Mouse (Mus musculus): Measurements from ENCODE around the gene Mphosph9. TPM values are rescaled to one million over a fixed set of nuclear protein-coding genes. Genes with fewer than 3 reads are reported as not detected.

The Mphosph9 gene
- total and polyA plus RNA-seq, 3 experiments, result 5.6 to 9.8 (median 8.0) TPM

GRCm38 (mm10) chr5:124240841-124241685, 86.7 kb downstream of the Mphosph9 start:
- Histone ChIP-seq H3K9ac (ENCODE audit: insufficient read depth, low read depth) (no peak overlapping the region), H3K79me2 (replicated peaks; ENCODE audit: control insufficient read depth, extremely low read depth, insufficient read depth, poor library complexity, severe bottlenecking) (no peaks in the 10 kb centered on the region), H3K36me3 (replicated peaks in 1 of 2; ENCODE audit: control insufficient read depth in 1 of 2, insufficient read depth in 1 of 2, low read length in 1 of 2) (peaks cover 2 to 59% of the 10 kb centered on the region in 2 experiments), H3K27ac (ENCODE audit: insufficient read depth, low read depth) (no peak overlapping the region), H3K9me3 (replicated peaks; ENCODE audit: low read length) (no peaks in the 10 kb centered on the region), H3K4me3 (replicated peaks in 1 of 3; ENCODE audit: low read depth in 2 of 3, low read length in 2 of 3, poor library complexity in 1 of 3) (no peak overlapping the region), H3K4me2 (ENCODE audit: insufficient read depth, low read depth, poor library complexity, severe bottlenecking) (no peak overlapping the region), H3K4me1 (ENCODE audit: control insufficient read depth in 1 of 2, insufficient read depth in 2 of 2) (peaks cover 7 to 18% of the 10 kb centered on the region in 2 experiments; a peak in 2 of 4 replicates), H3K27me3 (replicated peaks) (no peaks in the 10 kb centered on the region)
- in situ Hi-C loops (cut with MboI; ENCODE audit: low pct_ligation_motif_present, low pct_unique_long_range_greater_than_20kb, low sequenced_read_pairs), result no loop called here
- TF ChIP-seq PAX5 (IDR thresholded peaks at IDR 0.05; ENCODE audit: low read length) (no peak), CHD1 (IDR thresholded peaks at IDR 0.05; ENCODE audit: low read depth, low read length) (no peak), GABPA (IDR thresholded peaks at IDR 0.05; ENCODE audit: insufficient replicate concordance, low read depth, low read length) (no peak), POLR2A (IDR thresholded peaks at IDR 0.05; ENCODE audit: low read depth, low read length) (no peak), UBTF (IDR thresholded peaks at IDR 0.05; ENCODE audit: low read depth, low read length) (no peak), CHD2 (IDR thresholded peaks at IDR 0.05; ENCODE audit: low read length) (no peak), USF2 (conservative IDR thresholded peaks at IDR 0.05; ENCODE audit: low read depth, low read length) (no peak), MYC (IDR thresholded peaks at IDR 0.05; ENCODE audit: low read depth, low read length) (no peak), ZKSCAN1 (IDR thresholded peaks at IDR 0.05; ENCODE audit: borderline replicate concordance, low read depth, low read length) (no peak), USF1 (IDR thresholded peaks at IDR 0.05; ENCODE audit: low read depth, low read length) (no peak), IRF4 (IDR thresholded peaks at IDR 0.05; ENCODE audit: low read depth, low read length) (no peak), TCF12 (IDR thresholded peaks at IDR 0.05; ENCODE audit: low read depth, low read length) (no peak), ZC3H11A (IDR thresholded peaks at IDR 0.05; ENCODE audit: low read depth, low read length) (no peak), MXI1 (IDR thresholded peaks at IDR 0.05; ENCODE audit: low read depth, low read length) (no peak), TBP (conservative IDR thresholded peaks at IDR 0.05; ENCODE audit: low read depth, low read length) (no peak), ZMIZ1 (IDR thresholded peaks at IDR 0.05; ENCODE audit: low read depth, low read length) (no peak), ELF1 (IDR thresholded peaks at IDR 0.05; ENCODE audit: low read depth, low read length) (no peak), SIN3A (IDR thresholded peaks at IDR 0.05; ENCODE audit: low read length) (no peak)
- no peak for DNase-seq (ENCODE audit: extremely low read depth)
- dilution Hi-C loops (cut with MboI; ENCODE audit: extremely low pct_ligation_motif_present, extremely low pct_unique_long_range_greater_than_20kb, low sequenced_read_pairs), result no loop called here

- Histone ChIP-seq H3K27me3 (replicated peaks) (no peaks in the 10 kb centered on the region), H3K27ac (ENCODE audit: insufficient read depth, low read depth) (no peak overlapping the region), H3K9me3 (replicated peaks; ENCODE audit: low read length) (no peaks in the 10 kb centered on the region), H3K4me1 (ENCODE audit: control insufficient read depth in 1 of 2, insufficient read depth in 2 of 2) (peaks cover 5 to 15% of the 10 kb centered on the region in 2 experiments; a peak in 3 of 4 replicates), H3K4me2 (ENCODE audit: insufficient read depth, low read depth, poor library complexity, severe bottlenecking) (no peak overlapping the region), H3K4me3 (replicated peaks in 1 of 3; ENCODE audit: low read depth in 2 of 3, low read length in 2 of 3, poor library complexity in 1 of 3) (no peak overlapping the region), H3K9ac (ENCODE audit: insufficient read depth, low read depth) (no peak overlapping the region), H3K79me2 (replicated peaks; ENCODE audit: control insufficient read depth, extremely low read depth, insufficient read depth, poor library complexity, severe bottlenecking) (no peaks in the 10 kb centered on the region), H3K36me3 (replicated peaks in 1 of 2; ENCODE audit: control insufficient read depth in 1 of 2, insufficient read depth in 1 of 2, low read length in 1 of 2) (peaks cover 0 to 32% of the 10 kb centered on the region in 2 experiments)
- in situ Hi-C loops (cut with MboI; ENCODE audit: low pct_ligation_motif_present, low pct_unique_long_range_greater_than_20kb, low sequenced_read_pairs) (no loop called here), dilution Hi-C loops (cut with MboI; ENCODE audit: extremely low pct_ligation_motif_present, extremely low pct_unique_long_range_greater_than_20kb, low sequenced_read_pairs) (no loop called here)
- TF ChIP-seq TCF12 (IDR thresholded peaks at IDR 0.05; ENCODE audit: low read depth, low read length) (no peak), NRF1 (IDR thresholded peaks at IDR 0.05; ENCODE audit: low read depth, low read length) (no peak), SIN3A (IDR thresholded peaks at IDR 0.05; ENCODE audit: low read length) (no peak), PAX5 (IDR thresholded peaks at IDR 0.05; ENCODE audit: low read length) (no peak), KAT2A (IDR thresholded peaks at IDR 0.05; ENCODE audit: insufficient replicate concordance, low read length) (no peak), ZNF384 (IDR thresholded peaks at IDR 0.05; ENCODE audit: low read depth, low read length) (no peak), ELF1 (IDR thresholded peaks at IDR 0.05; ENCODE audit: low read depth, low read length) (no peak), CHD1 (IDR thresholded peaks at IDR 0.05; ENCODE audit: low read depth, low read length) (no peak), ZKSCAN1 (IDR thresholded peaks at IDR 0.05; ENCODE audit: borderline replicate concordance, low read depth, low read length) (no peak), UBTF (IDR thresholded peaks at IDR 0.05; ENCODE audit: low read depth, low read length) (no peak), ETS1 (conservative IDR thresholded peaks at IDR 0.05; ENCODE audit: low read depth, low read length) (no peak), JUN (IDR thresholded peaks at IDR 0.05; ENCODE audit: insufficient read depth, low read depth, low read length) (no peak), EP300 (IDR thresholded peaks at IDR 0.05; ENCODE audit: low read length) (no peak), USF2 (conservative IDR thresholded peaks at IDR 0.05; ENCODE audit: low read depth, low read length) (no peak), CHD2 (IDR thresholded peaks at IDR 0.05; ENCODE audit: low read length) (no peak), HCFC1 (IDR thresholded peaks at IDR 0.05; ENCODE audit: low read depth, low read length) (no peak), RAD21 (IDR thresholded peaks at IDR 0.05; ENCODE audit: low read depth, low read length) (no peak), MAFK (IDR thresholded peaks at IDR 0.05; ENCODE audit: insufficient replicate concordance, low read length) (no peak), NELFE (IDR thresholded peaks at IDR 0.05; ENCODE audit: low read depth, low read length) (no peak), POLR2A (IDR thresholded peaks at IDR 0.05; ENCODE audit: low read depth, low read length) (no peak)
- DNase-seq (ENCODE audit: extremely low read depth), result no peak
These were observed 91.6 kb downstream of the Mphosph9 start for GRCm38 (mm10) chr5:124236180-124236579.

All from CH12.LX (cell line).